Mouse (Mus musculus): Measurements from ENCODE around the gene Snx18.

Gene Snx18

DNA sequence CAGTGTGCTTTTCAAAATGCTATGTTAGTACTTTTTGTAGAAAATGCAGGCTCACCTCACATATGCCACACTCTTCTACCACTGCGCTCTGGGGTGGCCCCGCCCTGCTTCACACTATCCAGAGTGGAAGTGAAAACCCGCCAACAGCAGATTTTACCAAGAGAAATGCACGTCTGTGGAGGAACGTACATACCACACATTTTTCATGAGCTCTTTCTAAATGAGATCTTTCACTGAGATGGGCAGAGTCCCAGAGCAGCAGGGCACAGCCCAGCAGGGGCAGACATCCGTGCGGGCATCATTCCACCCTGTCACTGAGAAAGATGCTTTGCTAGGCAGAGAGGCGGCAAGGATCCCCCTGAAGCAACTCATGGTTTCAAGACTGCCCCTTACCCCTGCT lies 22.4 kb downstream of the Snx18 start:
- DNase-seq: peak; percentile 51

DNA sequence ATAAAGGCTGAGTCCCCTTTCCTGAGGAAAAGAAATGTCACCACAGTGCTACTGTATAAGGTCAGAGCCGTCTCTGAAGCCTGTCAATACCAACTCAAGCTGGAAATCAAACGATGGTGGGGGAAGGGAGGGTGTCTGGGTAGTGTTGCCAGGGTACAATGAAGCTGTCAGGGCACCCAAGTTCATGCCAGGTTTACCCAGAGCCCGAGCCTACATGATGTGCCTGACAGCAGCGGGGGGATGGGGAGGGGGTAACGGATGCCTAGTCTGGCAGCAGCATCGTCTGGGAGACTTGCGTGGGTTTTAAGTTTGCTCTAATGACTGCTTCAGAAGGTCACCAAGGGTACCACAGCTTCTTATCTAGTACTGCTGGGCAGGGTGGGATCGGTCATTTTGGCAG lies 23.1 kb downstream of the Snx18 start:
- no peak for DNase-seq

DNA sequence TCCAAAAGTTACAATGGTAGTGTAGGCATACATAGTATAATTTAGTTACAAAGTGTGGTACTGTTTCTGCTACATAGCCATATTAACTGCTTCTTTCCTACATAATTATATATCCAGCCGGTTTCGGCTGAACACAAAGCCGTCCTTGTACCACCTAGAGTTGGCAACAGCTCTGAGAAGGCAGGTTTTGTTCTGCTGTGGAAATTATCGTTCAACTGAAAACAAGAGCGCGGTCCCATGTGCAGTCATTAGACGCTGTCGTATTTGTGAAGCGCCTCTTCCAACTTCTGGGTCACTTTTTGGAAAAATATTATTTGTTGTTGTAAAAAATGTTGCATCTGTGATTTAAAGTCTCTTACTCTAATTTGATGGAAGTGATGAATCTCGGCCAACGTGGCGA lies 24.0 kb downstream of the Snx18 start:
- no peak for DNase-seq

DNA sequence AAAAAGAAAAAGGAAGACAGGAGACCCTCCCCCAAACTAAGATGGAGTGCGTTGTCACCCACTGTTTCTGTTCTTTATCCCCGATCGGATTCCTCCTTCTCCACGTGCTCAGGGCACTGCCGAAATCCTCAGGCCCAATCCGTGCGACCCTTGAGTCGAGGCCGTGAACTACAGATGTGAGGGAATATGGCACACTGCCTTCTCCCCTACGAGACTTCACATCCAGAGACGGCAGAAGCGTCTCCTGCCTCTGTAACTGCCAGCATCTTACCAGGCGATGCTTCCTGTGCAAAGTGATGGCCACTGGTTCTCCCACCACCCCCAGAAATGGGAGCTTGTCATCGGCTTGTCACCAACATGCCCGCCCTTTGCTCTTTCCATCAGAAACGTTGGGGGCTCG lies 24.7 kb downstream of the Snx18 start:
- DNase-seq: no peak

DNA sequence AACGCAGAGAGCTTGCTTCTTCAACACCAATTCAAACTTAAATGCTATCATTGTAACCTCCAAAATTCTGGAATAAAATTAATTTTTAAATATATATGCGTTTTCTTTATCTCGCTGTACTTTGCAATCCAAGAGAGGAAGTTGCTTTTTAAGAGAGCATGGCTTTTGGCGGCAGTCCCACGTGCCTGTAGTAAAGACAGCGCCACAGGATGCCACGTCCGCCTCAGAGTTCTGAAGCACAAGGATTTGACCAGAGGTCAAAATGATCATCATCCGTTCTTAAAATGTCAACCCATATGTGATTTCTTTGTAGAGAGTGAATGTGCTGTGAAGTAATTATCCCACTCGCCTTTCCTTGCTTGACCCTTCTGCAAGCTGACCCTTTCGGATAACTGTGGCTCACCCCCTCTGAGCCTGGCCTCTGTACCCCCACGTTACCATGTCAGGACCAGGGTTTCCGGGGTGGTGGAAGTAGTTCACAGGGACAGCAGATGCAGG lies 25.6 kb downstream of the Snx18 start:
- DNase-seq: no peak

DNA sequence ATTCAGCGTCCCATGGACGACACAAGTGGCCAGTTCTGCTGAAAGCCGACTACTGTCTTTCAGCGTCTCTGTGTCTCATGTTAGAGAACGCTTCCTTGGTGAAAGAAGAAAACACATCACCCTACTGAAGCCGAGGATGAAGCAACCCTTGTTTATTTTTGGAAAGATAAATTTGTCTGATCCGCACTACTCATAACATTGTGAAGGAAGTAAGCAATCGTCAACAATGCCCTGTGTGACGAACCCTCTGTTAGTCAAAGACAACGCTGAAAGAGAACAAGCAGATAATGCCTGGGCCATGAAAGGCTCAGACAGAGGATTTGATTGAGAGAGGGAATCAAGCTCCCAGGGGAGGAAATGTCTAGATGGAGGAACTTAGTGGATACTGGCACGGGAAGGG lies 27.0 kb downstream of the Snx18 start:
- DNase-seq: no peak

DNA sequence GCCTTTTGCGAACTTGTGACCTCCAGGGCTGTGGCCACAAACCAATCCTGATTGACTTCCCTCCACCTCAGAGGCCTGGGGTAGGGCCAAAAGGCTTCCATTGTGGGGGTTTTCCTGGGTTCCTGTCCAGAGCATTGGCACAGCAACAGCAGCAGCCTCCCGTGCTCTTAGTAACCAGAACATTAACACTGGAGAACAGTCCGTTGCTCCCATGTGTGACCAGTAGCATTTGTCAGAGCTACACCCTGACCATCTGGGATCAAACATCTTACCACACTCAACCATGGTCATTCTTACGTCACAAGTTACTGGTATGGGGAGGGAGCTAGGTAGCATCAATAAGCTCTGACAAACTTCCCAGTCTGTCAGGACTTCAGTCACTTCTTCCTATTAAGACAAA lies 28.1 kb downstream of the Snx18 start:
- no peak for DNase-seq

DNA sequence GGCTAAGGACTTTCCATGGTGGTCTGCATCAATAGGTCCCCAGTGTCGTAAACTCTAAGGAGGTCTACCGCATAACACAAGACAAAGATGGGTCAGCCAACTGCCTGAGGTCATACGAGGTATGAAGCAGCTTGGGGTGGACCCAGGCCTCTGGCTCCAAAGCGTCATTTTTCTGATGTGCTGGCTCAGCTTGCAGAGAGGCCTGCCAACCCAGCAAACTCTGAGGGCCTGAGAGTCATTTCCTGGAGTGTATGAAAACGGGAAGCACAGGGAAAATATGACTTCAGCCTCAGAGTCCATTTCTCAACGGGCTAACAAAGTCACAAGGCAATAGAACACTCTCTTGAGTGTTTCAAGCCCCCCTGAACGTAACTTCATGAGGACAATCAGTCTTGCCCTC lies 28.9 kb downstream of the Snx18 start:
- no peak for DNase-seq

DNA sequence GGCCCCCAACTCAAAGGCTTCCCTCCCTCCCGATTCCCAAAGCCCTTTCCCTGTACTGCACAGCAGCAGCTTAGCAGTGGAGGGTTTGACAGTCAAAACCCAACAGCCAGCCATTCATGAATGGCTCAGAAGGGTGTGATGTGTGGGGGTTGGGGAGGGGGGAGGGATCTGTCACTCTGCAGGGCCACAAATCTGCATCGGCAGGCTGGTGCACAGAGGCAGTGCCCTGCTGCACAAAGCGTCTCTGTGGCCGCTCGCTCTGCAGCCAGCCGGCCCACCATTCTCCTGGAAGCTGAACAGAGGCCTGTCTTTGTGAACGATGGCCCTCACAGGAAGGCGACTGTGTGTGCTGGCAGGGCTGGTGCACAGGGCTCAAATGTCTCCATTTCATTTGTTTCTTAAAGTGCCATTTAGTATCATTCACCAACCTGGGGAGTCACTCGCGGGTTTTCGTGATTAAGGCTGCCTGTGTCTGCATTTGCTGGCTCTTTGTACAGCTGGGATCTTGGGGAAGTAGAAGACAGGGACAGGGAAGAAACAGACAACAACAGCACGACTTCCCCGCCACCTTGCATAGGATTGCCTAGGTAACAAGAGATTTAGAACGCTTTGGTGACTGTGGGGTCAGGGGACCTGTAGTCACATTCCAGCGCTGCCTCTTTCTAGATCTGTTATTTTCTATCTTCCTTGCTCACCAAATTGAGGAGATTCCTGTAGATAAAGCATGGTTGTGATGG lies 31.0 kb downstream of the Snx18 start:
- DNase-seq: no peak

DNA sequence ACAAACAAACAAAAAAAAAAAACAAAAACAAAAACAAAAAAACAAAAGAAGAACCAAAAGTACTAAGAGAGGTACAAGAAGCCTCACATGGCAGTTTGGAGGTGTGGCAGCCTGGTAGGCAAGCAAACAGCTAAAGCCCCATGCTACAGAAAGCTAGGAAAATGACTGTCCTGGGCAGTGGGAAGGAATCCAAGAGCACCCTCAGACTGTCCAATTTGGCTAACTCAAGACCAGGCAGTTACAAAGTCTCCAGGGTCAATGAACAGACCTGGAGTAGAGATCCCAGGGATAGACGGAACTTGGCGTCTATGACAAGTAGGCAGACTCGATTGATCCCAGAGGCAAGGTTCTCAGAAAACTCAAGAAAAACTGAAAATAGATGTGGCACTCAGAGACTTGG lies 32.8 kb downstream of the Snx18 start:
- DNase-seq: no peak

DNA sequence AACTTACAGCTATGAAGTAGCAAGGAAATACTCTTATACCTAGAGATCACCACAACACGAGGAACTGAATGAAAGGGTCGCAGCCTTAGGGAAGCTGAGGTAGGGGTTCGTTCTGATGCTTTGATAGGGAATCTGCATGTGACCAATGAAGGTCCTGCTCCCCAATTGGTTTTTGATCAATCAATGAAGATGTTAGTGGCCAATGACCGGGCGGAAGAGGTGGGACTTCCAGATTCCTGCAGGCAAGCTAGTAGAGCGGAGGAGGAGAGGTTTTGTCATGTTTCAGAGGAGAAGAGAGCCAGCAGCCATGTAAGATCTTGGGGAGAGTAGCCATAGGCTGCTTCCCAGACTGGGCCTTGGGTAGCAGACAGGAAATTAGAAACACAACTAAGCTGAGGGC lies 33.9 kb downstream of the Snx18 start:
- no peak for DNase-seq

DNA sequence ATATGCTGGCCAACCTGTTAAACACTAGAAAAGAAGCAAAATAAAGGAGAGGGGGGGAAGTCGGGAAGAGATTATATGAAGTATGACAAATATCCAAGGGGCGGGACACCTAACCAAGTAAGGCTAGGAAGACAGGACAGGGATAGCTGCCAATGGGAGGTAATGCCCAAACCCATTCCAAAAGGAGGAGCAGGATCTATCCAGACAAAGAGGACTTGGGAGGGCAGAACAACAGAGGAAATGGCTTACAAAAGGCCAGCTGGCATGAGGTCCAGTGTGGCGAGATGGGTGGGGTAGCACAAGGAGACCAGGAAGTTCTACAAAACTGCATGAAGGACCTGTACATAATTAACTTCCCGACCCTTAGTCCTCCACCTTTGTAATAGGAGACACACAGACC lies 34.8 kb downstream of the Snx18 start:
- no peak for DNase-seq

DNA sequence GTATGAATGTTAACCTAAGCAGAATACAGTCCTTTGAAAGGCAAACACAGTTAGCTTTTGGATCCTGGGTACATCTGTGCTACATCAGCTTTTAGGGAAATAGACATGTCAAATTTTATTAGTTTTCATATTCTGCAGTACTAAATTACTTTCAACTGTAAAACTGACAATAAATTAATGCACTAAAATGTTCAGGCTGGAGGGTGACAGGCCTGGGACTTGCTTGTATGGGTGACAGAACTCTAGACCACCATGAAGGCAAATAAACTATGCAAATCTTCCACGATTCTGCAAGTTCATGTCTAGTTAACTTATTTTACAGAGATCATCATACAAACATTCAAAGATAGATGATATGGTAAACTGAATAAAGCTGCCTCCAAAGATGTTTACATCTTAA lies 36.3 kb downstream of the Snx18 start:
- no peak for DNase-seq

DNA sequence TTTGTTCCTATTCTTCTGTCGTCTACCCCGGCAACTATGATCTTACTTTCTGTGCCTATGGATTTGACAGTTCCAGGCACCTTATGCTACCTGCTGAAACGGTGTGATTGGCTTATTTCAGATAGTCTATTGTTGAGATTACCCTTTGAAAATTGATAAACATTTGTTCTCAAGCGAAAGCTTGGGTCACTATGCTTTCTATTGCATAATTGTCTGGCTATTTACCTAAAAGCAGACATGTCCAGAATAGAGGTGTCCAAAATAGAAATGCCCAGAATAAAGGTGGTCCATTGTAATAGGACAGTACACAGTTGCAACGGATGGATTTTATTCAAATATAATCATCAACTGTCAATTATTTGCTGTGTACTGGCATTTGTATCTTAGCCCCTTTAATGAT lies 36.9 kb downstream of the Snx18 start:
- DNase-seq: no peak

DNA sequence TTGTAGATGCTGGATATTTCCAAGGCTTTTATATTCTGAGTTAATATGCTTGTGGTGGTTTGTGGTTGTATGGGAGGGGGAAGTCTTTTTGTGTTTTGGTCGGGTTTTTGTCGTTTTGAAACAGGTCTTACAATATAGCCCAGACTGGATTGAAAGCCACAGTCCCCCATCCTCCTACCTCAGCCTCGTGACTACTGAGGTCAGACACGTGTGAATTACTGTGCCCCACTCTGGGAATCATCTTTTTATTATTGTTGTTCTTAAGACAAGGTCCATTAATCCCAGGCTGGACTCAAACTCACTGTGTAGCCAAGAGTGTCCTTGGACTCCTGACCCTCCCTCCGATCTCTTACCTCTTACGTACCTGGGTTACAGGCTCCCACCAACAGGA lies 38.0 kb downstream of the Snx18 start:
- no peak for DNase-seq

DNA sequence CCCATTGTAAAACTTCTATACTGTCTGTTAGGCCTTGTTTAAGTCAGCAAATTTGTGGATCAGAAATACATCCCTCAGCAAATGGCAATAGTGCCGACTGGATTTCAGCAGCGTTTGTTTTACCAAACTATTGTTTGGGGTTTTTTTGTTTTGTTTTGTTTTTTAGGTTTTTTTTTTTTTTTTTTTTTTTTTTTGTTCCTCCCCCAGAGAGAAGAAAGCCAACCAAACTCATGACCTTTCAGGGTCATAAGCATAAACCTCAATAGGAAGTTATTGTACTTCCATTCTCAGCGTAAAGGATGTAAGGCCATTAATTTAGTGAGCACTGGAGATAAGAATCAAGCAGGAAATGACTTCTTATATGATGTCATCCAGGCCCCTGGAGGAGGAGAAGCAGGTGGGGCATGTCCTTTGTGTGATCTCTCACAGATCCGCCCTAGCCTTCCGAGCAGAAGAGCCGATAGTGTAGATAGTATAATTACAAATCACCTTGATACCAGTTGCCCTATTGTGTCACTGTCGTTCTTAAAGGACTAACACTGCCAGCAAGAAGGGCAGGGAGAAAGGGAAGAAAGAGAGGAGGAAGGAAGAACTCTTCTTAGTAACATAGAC lies 38.5 kb downstream of the Snx18 start:
- no peak for DNase-seq

DNA sequence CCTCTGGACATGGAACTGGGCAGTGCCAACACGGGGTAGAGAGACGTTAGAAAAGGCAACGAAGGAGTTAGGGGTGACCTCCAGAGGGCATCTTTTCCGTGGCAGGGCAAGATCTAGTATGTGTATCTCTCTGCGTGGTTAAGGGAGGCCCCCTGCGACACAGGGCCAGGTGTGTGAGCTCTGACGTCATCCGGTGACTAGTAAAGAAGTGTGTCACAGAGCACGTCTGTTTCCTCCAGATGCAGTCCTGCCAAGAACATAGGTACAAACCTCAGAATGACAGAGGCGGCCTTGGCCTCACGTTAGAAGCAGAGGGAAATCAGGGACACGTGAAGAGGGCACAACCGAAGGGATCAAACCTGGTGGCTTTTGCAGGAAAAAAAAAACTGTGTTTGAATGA lies 44.1 kb downstream of the Snx18 start:
- DNase-seq: no peak

DNA sequence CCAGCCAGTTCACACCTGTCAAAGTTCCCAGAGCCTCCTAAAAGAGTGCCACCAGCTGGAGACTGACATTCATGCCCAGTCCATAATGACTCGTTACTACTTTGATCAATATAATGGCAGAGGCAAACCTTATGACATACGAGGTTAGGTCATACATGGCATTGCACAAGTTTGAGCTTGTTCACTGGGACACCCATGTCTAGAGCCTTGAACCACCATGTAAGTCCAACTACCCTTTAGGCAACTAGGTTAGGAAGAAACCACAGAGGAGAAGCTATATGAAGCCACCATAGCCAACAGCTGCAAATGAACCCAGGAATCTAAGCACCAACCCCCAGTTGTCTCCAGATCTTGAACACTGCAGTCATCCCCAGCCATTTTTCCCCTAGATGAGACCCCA lies 45.0 kb downstream of the Snx18 start:
- DNase-seq: no peak

DNA sequence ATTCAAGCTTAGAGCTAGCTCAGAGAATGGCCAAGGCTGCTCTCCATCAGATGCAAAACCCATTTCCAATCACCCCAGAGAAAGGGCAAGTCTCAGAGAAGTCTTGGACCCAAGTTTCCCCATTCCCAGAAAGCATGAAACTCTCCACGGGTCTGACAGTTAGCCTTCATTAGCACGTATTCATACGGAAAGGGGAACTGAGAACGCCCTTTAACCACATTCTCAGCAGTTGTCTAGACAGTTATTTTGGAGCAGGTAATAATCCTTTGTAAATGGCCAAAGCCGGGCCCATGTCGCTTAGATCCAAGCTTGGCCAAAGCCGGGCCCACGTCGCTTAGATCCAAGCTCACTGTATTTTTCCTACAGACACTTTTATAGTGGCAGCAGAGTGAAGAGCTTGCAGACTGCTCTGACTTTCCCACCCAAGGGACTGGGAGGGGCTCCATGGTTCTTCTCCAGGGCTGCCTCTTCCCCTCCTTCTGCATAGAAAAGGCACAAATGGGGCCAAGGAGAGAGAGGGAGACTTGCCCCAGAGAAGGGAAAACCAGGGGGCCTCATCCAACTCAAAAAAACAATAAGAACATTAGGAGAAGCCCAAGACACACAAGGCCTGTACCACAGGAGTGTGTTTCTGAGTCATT lies 46.2 kb downstream of the Snx18 start:
- no peak for DNase-seq

DNA sequence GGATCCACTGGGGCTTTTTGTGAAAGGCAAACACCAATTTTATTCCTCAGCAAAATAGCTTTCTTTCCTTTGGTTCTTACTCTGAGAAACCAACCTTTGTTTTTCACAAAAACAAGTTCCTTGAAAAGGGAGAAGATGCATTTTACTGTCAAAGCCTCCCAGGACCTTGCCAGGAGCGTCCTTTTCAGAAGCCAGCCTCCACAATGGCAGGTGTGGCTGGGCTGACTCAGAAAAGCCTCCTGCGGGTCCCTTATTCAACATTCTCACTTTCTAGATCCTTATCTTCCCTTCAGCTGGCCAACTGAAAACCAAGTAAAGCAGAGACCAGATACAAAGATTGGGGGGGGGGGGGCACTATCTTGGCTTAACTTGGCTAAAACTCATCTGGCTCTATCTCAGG lies 48.8 kb downstream of the Snx18 start:
- no peak for DNase-seq

DNA sequence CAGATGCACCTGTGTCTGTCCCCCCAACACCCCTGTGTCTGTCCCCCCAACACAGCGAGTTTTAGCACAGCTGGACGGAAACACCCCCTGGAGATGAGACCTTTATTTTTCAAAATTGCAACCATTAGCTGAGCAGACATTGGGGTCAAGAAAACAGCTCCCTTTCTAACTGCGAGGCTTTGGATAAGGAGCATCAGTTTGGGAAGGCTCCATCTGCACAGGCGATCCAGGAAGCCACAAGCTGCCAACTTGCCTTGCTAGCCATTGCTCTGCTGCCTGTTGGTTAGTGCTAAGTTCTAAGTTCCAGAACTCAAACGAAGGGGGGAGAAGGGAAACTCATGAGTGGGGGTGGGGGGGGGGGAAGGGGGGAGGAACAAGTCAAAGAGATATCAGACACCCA lies 51.4 kb downstream of the Snx18 start:
- no peak for DNase-seq

DNA sequence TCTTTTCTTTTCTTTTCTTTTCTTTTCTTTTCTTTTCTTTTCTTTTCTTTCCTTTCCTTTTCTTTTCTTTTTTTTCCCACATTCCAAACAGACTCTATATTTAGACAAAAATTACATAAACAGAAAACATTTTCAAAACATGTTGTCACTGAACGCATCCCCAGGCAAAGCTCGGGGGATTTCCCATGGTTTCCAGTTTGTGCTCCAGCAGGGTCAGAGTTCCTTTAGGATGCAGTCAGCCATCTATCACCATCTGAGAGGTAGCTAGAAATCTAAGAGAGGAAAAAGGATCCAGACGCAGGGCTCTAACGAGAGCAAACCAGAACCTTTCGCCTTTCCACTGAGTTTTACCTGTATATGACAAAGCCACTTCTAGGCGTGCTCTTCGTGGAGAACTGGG lies 52.0 kb downstream of the Snx18 start:
- DNase-seq: no peak

DNA sequence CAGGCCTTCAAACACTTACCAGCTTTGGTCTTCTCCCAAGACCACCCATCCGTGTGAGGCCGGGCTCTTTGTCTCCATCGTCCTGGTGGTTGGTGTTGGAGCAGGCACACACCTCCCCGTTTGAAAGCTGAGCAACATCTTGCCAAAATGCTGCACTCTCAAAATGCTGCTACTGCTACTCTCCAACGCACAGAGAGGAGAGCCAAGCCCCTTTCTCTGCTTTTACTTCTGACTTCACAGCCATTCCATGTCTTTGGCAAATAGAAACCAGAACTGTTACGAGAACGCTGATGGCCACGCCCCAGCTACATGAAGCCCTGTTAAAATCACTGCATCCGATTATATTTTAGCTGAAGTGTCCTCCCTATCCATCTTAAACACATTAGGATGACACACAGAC lies 58.7 kb downstream of the Snx18 start:
- DNase-seq: no peak

DNA sequence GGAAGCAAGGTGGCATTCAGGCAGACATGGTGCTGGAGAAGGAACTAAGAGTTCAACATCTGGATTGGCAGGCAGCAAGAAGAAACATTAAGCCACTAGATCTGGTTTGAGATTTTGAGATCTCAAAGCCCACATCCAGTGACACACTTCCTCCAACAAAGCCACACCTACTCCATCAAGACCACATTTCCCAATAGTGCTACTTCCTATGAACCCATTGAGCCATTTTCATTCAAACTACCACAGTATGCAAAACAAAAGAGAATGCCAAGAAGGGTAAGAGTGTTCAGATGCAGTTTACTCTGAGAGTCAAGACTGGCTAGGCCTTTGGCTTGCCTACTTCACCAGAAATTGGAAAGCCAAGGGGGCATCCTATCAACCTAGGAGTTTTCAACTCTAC lies 61.8 kb downstream of the Snx18 start:
- DNase-seq: no peak

DNA sequence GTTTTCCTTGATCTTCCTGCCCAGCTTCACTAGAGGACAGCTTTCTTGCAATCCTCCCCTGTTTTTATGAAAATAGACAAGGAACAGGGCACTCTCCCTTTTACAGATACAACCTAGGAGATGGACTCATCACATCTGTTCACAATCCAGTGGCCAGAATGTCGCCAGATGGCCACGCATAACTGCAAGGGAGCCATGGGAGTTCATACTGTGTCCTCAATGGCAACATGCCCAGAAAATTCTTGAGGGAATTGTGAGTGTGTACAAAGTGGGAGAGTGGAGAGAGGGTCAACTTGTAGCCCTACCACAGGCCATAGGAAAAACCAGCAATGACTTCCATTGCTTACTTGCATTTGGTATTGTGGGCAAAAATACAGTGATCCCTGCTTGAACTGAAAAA lies 63.1 kb downstream of the Snx18 start:
- DNase-seq: no peak
